Mouse (Mus musculus): ENCODE results near the gene Pikfyve. TPM values are rescaled to one million over a fixed set of nuclear protein-coding genes. Genes with fewer than 3 reads are reported as not detected.

Gene Pikfyve
- polyA plus RNA-seq, 1 experiment, result 1.8 TPM

GRCm38 (mm10) chr1:65156111-65156510, 30.4 kb upstream of the Pikfyve start:
- no peaks in the 10 kb centered on the region for H3K27me3 ChIP-seq (ENCODE audit: control insufficient read depth, insufficient read depth, low read length)
- no peak overlapping the region for H3K4me3 ChIP-seq (ENCODE audit: low read depth, low read length)
- peaks cover 8% of the 10 kb centered on the region; the same call in 1 of the 2 replicates for H3K4me1 ChIP-seq (ENCODE audit: control insufficient read depth, insufficient read depth, insufficient read length, low read length)
- 93% methylated on average over 5 of the region's 5 CpGs for WGBS
- H3K36me3 ChIP-seq (ENCODE audit: control insufficient read depth, insufficient read depth, low read length), result peaks cover 30% of the 10 kb centered on the region
- H3K27ac ChIP-seq (ENCODE audit: insufficient read depth, low read depth, low read length), result peak overlapping the region; percentile 70; the same call in 1 of the 2 replicates
- no peak for TF ChIP-seq CTCF (IDR thresholded peaks at IDR 0.05; ENCODE audit: extremely low read depth, insufficient read length, insufficient replicate concordance, low read depth, low read length)
- no peak for TF ChIP-seq POLR2A (IDR thresholded peaks at IDR 0.05; ENCODE audit: low read depth, low read length)

GRCm38 (mm10) chr1:65162210-65162609, 24.3 kb upstream of the Pikfyve start:
- no peak overlapping the region for H3K4me3 ChIP-seq (ENCODE audit: low read depth, low read length)
- H3K36me3 ChIP-seq (ENCODE audit: control insufficient read depth, insufficient read depth, low read length), result peaks cover 76% of the 10 kb centered on the region
- no peak overlapping the region for H3K27ac ChIP-seq (ENCODE audit: insufficient read depth, low read depth, low read length)
- 93% methylated on average over 1 of the region's 1 CpGs for WGBS
- H3K27me3 ChIP-seq (ENCODE audit: control insufficient read depth, insufficient read depth, low read length), result no peaks in the 10 kb centered on the region
- no peaks in the 10 kb centered on the region for H3K4me1 ChIP-seq (ENCODE audit: control insufficient read depth, insufficient read depth, insufficient read length, low read length)
- TF ChIP-seq POLR2A (IDR thresholded peaks at IDR 0.05; ENCODE audit: low read depth, low read length) (no peak), CTCF (IDR thresholded peaks at IDR 0.05; ENCODE audit: extremely low read depth, insufficient read length, insufficient replicate concordance, low read depth, low read length) (no peak)

- 43% methylated on average over 1 of the region's 1 CpGs for WGBS
- no peak for TF ChIP-seq POLR2A (IDR thresholded peaks at IDR 0.05; ENCODE audit: low read depth, low read length)
- no peak for TF ChIP-seq CTCF (IDR thresholded peaks at IDR 0.05; ENCODE audit: extremely low read depth, insufficient read length, insufficient replicate concordance, low read depth, low read length)
- H3K36me3 ChIP-seq (ENCODE audit: control insufficient read depth, insufficient read depth, low read length), result peaks cover 79% of the 10 kb centered on the region
- H3K4me1 ChIP-seq (ENCODE audit: control insufficient read depth, insufficient read depth, insufficient read length, low read length), result no peaks in the 10 kb centered on the region
- no peak overlapping the region for H3K4me3 ChIP-seq (ENCODE audit: low read depth, low read length)
- no peak overlapping the region for H3K27ac ChIP-seq (ENCODE audit: insufficient read depth, low read depth, low read length)
- H3K27me3 ChIP-seq (ENCODE audit: control insufficient read depth, insufficient read depth, low read length), result no peaks in the 10 kb centered on the region
Measured at GRCm38 (mm10) chr1:65167496-65167895, 19.0 kb upstream of the Pikfyve start.

DNA sequence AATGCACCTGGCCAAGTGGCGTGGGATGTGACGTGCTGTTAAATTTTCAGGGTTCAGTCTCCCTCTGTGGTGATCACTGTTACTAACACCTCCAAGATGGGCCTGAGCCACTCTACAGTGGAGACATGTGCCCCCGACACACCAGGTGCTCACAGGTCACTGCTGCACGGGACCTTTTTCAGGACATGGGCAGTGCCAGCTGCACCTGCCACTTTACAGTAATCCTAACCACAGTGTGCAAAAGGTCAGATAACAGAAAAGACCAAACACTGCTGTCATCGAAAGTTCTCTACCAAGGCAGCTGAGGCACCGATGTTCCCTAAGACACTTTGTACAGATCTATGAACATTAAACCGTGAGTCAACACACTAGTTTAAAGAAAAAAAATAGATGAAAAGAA, 16.9 kb upstream of the Pikfyve start:
- no peak overlapping the region for H3K4me3 ChIP-seq (ENCODE audit: low read depth, low read length)
- TF ChIP-seq POLR2A (IDR thresholded peaks at IDR 0.05; ENCODE audit: low read depth, low read length) (no peak), CTCF (IDR thresholded peaks at IDR 0.05; ENCODE audit: extremely low read depth, insufficient read length, insufficient replicate concordance, low read depth, low read length) (no peak)
- WGBS, result 58% methylated on average over 7 of the region's 7 CpGs
- no peaks in the 10 kb centered on the region for H3K27me3 ChIP-seq (ENCODE audit: control insufficient read depth, insufficient read depth, low read length)
- H3K27ac ChIP-seq (ENCODE audit: insufficient read depth, low read depth, low read length), result no peak overlapping the region
- peaks cover 4% of the 10 kb centered on the region for H3K4me1 ChIP-seq (ENCODE audit: control insufficient read depth, insufficient read depth, insufficient read length, low read length)
- peaks cover 80% of the 10 kb centered on the region for H3K36me3 ChIP-seq (ENCODE audit: control insufficient read depth, insufficient read depth, low read length)

DNA sequence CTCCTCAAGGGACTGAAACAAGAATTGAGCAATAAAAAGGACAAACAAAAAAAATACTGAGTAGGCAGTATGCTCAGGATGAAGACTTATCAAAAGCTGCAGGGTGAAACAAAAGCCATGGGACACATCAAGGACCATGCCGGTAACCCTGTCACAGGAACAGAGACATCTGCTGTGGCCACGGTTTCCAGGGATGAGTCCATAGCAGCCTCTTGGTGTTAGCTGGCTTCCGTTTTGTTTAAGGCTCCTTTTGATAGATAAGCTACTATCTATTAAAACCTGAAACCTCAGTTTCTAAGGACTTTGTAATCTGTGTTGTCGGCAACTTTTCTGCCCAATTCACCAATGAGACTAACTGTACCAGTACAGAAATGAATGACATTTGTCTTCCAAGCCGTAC, 16.5 kb upstream of the Pikfyve start:
- peaks cover 6% of the 10 kb centered on the region for H3K4me1 ChIP-seq (ENCODE audit: control insufficient read depth, insufficient read depth, insufficient read length, low read length)
- H3K36me3 ChIP-seq (ENCODE audit: control insufficient read depth, insufficient read depth, low read length), result peaks cover 80% of the 10 kb centered on the region
- no peak overlapping the region for H3K4me3 ChIP-seq (ENCODE audit: low read depth, low read length)
- TF ChIP-seq CTCF (IDR thresholded peaks at IDR 0.05; ENCODE audit: extremely low read depth, insufficient read length, insufficient replicate concordance, low read depth, low read length), result no peak
- no peak for TF ChIP-seq POLR2A (IDR thresholded peaks at IDR 0.05; ENCODE audit: low read depth, low read length)
- 0 out of 2 replicates have a peak overlapping the region, but pooled peaks have one; percentile 27 for H3K27ac ChIP-seq (ENCODE audit: insufficient read depth, low read depth, low read length)
- WGBS, result 50% methylated on average over 5 of the region's 5 CpGs
- no peaks in the 10 kb centered on the region for H3K27me3 ChIP-seq (ENCODE audit: control insufficient read depth, insufficient read depth, low read length)

- Histone ChIP-seq H3K4me1 (ENCODE audit: control insufficient read depth, insufficient read depth, insufficient read length, low read length) (peaks cover 10% of the 10 kb centered on the region), H3K36me3 (ENCODE audit: control insufficient read depth, insufficient read depth, low read length) (peaks cover 67% of the 10 kb centered on the region), H3K27me3 (ENCODE audit: control insufficient read depth, insufficient read depth, low read length) (no peaks in the 10 kb centered on the region), H3K4me3 (ENCODE audit: low read depth, low read length) (no peak overlapping the region), H3K27ac (ENCODE audit: insufficient read depth, low read depth, low read length) (no peak overlapping the region)
- WGBS, result 77% methylated on average over 4 of the region's 4 CpGs
- TF ChIP-seq POLR2A (IDR thresholded peaks at IDR 0.05; ENCODE audit: low read depth, low read length) (no peak), CTCF (IDR thresholded peaks at IDR 0.05; ENCODE audit: extremely low read depth, insufficient read length, insufficient replicate concordance, low read depth, low read length) (no peak)
Measured at GRCm38 (mm10) chr1:65171579-65171978, 14.9 kb upstream of the Pikfyve start.

DNA sequence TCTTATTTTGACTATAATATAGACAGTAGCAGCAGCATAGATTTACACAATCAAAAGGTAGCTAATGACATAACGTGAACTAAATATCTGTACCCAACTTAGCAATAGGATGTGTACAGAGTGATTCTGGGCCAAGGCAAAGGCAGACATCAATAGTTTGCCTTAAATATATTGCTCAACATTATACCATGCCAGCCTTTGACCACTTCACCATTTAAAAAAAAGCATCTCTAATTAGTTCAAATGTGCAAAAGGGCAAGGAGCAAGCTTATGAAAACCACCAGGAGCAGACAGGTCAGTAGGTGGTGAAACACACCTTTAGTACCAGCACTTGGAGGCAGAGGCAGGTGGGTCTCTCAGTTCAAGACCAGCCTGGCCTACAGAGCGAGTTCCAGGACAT, 12.8 kb upstream of the Pikfyve start:
- peaks cover 10% of the 10 kb centered on the region for H3K4me1 ChIP-seq (ENCODE audit: control insufficient read depth, insufficient read depth, insufficient read length, low read length)
- H3K36me3 ChIP-seq (ENCODE audit: control insufficient read depth, insufficient read depth, low read length), result peaks cover 50% of the 10 kb centered on the region
- H3K4me3 ChIP-seq (ENCODE audit: low read depth, low read length), result no peak overlapping the region
- TF ChIP-seq POLR2A (IDR thresholded peaks at IDR 0.05; ENCODE audit: low read depth, low read length), result no peak
- TF ChIP-seq CTCF (IDR thresholded peaks at IDR 0.05; ENCODE audit: extremely low read depth, insufficient read length, insufficient replicate concordance, low read depth, low read length), result no peak
- 94% methylated on average over 2 of the region's 2 CpGs for WGBS
- H3K27me3 ChIP-seq (ENCODE audit: control insufficient read depth, insufficient read depth, low read length), result no peaks in the 10 kb centered on the region
- H3K27ac ChIP-seq (ENCODE audit: insufficient read depth, low read depth, low read length), result no peak overlapping the region
